Mouse (Mus musculus) fibroblast of lung, adult 2 months (primary cell): ENCODE measurements at regions not wholly inside any gene's neighbourhood (a gene's known extent, or its start where the extent isn't known, plus 50 kb on each side); places are given as distances from the start of the nearest gene placed in this dataset.

Source experiments
- DNase-seq: peaks from one replicate; pipeline ENCODE4 v3.0.0-alpha.2; 2011; ENCODE audit warnings: low read depth

GRCm38 (mm10) chr14:58816540-58816876 lies 326.2 kb downstream of the 1700129C05Rik start:
- no peak for DNase-seq

- no peak for DNase-seq
Observed at GRCm38 (mm10) chr14:58815616-58816539, 326.8 kb downstream of the 1700129C05Rik start.

- DNase-seq, result no peak
Observed at GRCm38 (mm10) chr14:58812585-58812984, 330.1 kb downstream of the 1700129C05Rik start.

- DNase-seq, result no peak
Observed at GRCm38 (mm10) chr14:58801402-58801861, 341.3 kb downstream of the 1700129C05Rik start.

- no peak for DNase-seq
Observed at GRCm38 (mm10) chr14:58788190-58788945, 354.3 kb downstream of the 1700129C05Rik start.

GRCm38 (mm10) chr14:58787618-58788017 lies 355.1 kb downstream of the 1700129C05Rik start:
- DNase-seq, result no peak

GRCm38 (mm10) chr14:58786791-58787491 lies 355.8 kb downstream of the 1700129C05Rik start:
- no peak for DNase-seq

GRCm38 (mm10) chr14:58783201-58783600 lies 359.5 kb downstream of the 1700129C05Rik start:
- DNase-seq, result no peak

- no peak for DNase-seq
Observed at GRCm38 (mm10) chr14:58780306-58780705, 362.4 kb downstream of the 1700129C05Rik start.

- DNase-seq, result no peak
Observed at GRCm38 (mm10) chr14:58778675-58779074, 364.0 kb downstream of the 1700129C05Rik start.

- no peak for DNase-seq
Observed at GRCm38 (mm10) chr14:58761291-58761690, 381.4 kb downstream of the 1700129C05Rik start.

- DNase-seq, result no peak
Observed at GRCm38 (mm10) chr14:58759759-58760158, 382.9 kb downstream of the 1700129C05Rik start.

GRCm38 (mm10) chr14:58753781-58754180 lies 388.9 kb downstream of the 1700129C05Rik start:
- no peak for DNase-seq

- no peak for DNase-seq
Observed at GRCm38 (mm10) chr14:58753136-58753535, 389.6 kb downstream of the 1700129C05Rik start.

- DNase-seq, result no peak
Observed at GRCm38 (mm10) chr14:58726418-58726817, 416.3 kb downstream of the 1700129C05Rik start.

GRCm38 (mm10) chr14:58714856-58715255 lies 427.8 kb downstream of the 1700129C05Rik start:
- no peak for DNase-seq

- DNase-seq, result peak; percentile 53
Observed at GRCm38 (mm10) chr14:58709861-58710260, 432.8 kb downstream of the 1700129C05Rik start.

- DNase-seq, result no peak
Observed at GRCm38 (mm10) chr14:58709281-58709680, 433.4 kb downstream of the 1700129C05Rik start.

GRCm38 (mm10) chr14:58701765-58702164 lies 440.9 kb downstream of the 1700129C05Rik start:
- peak; percentile 31 for DNase-seq

GRCm38 (mm10) chr14:58691129-58691828 lies 451.4 kb downstream of the 1700129C05Rik start:
- no peak for DNase-seq

- no peak for DNase-seq
Observed at GRCm38 (mm10) chr14:58687814-58688213, 454.9 kb downstream of the 1700129C05Rik start.

- no peak for DNase-seq
Observed at GRCm38 (mm10) chr14:58678781-58679180, 463.9 kb downstream of the 1700129C05Rik start.
